Mouse (Mus musculus) kidney, adult 2 months (tissue): ENCODE results near the gene Chkb.

Source experiments
- CTCF ChIP-seq: fragments of 200-500 bp; conservative IDR thresholded peaks from 2 replicates; pipeline ENCODE4 v1.5.1; 2011; ENCODE audit warnings: low read depth, mild to moderate bottlenecking, control low read depth, low read length, moderate library complexity, mixed read lengths; ENCODE audit not compliant: insufficient read depth, insufficient read length
- POLR2A ChIP-seq: fragments of 200-500 bp; IDR thresholded peaks from one replicate; pipeline ENCODE4 v1.6.1; 2011; ENCODE audit warnings: low read depth, low read length, control low read depth

DNA sequence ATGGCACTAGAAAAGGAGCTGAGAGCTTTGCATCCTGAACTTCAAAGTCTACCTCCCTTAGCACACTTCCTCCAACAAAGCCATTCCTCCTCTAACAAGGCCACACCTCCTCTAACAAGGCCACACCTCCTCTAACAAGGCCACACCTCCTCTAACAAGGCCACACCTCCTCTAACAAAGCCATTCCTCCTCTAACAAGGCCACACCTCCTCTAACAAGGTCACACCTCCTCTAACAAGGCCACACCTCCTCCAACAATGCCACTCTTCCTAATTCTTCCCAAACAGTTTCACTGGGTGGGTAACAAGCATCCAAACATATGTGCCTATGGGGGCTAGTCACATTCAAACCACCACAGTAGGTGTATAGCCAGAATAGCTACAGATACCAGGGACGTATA, 27.2 kb downstream of the Chkb start:
- TF ChIP-seq POLR2A (no peak), CTCF (no peak)
